Mouse (Mus musculus) forebrain, embryonic 13.5 days (tissue): ENCODE measurements at regions not wholly inside any gene's neighbourhood (a gene's known extent, or its start where the extent isn't known, plus 50 kb on each side); places are given as distances from the start of the nearest gene placed in this dataset.

Experiments
- ATAC-seq: fragments of 200-750 bp; cut with Nextera tagmentation; 2 replicates; pipeline ENCODE4 v1.8.0; 2017
- H3K27ac ChIP-seq: fragments of 300-500 bp; sonication (generic); 2 replicates; pipeline ENCODE4 v1.5.1; 2015; ENCODE audit warnings: inconsistent platforms, mild to moderate bottlenecking, moderate library complexity
- H3K27me3 ChIP-seq: fragments of 300-500 bp; sonication (generic); 2 replicates; pipeline ENCODE4 v1.6.1; 2015; ENCODE audit warnings: mild to moderate bottlenecking, inconsistent platforms
- H3K36me3 ChIP-seq: fragments of 300-500 bp; sonication (generic); 2 replicates; pipeline ENCODE4 v1.6.1; 2015; ENCODE audit warnings: mild to moderate bottlenecking, inconsistent platforms; ENCODE audit not compliant: poor library complexity, severe bottlenecking
- H3K4me1 ChIP-seq: fragments of 300-500 bp; sonication (generic); 2 replicates; pipeline ENCODE4 v1.6.1; 2015; ENCODE audit warnings: inconsistent platforms
- H3K4me2 ChIP-seq: fragments of 300-500 bp; sonication (generic); 2 replicates; pipeline ENCODE4 v1.6.1; 2015; ENCODE audit warnings: inconsistent platforms, mild to moderate bottlenecking, moderate library complexity
- H3K4me3 ChIP-seq: fragments of 300-500 bp; sonication (generic); 2 replicates; pipeline ENCODE4 v1.5.1; 2015; ENCODE audit warnings: mild to moderate bottlenecking, inconsistent platforms
- H3K9ac ChIP-seq: fragments of 300-500 bp; sonication (generic); 2 replicates; pipeline ENCODE4 v1.6.1; 2015; ENCODE audit warnings: mild to moderate bottlenecking, inconsistent platforms
- H3K9me3 ChIP-seq: fragments of 300-500 bp; sonication (generic); replicated peaks from 2 replicates; pipeline ENCODE4 v1.6.1; 2016; ENCODE audit warnings: inconsistent platforms
- WGBS: fragments of 180-500 bp; shearing (Covaris S2); methylation state at CpG from one replicate; pipeline ENCODE4 v1.1.7; 2015; 5-methylcytosine and 5-hydroxymethylcytosine counted together

GRCm38 (mm10) chr17:45884021-45884722 lies 148.0 kb downstream of the Vegfa start:
- no peak overlapping the region for H3K4me3 ChIP-seq
- H3K9ac ChIP-seq, result no peak overlapping the region
- 78% methylated on average over 9 of the region's 9 CpGs for WGBS
- peaks cover 5% of the 10 kb centered on the region; the same call in 1 of the 2 replicates for H3K27me3 ChIP-seq
- no peaks in the 10 kb centered on the region for H3K36me3 ChIP-seq
- H3K4me2 ChIP-seq, result no peak overlapping the region
- no peaks in the 10 kb centered on the region for H3K9me3 ChIP-seq
- no peak for ATAC-seq
- H3K27ac ChIP-seq, result no peak overlapping the region
- no peaks in the 10 kb centered on the region for H3K4me1 ChIP-seq

GRCm38 (mm10) chr17:45882682-45883081 lies 149.0 kb upstream of the 1600014C23Rik start:
- WGBS, result 80% methylated on average over 3 of the region's 3 CpGs
- Histone ChIP-seq H3K4me1 (no peaks in the 10 kb centered on the region), H3K36me3 (no peaks in the 10 kb centered on the region), H3K27me3 (peaks cover 5% of the 10 kb centered on the region; the same call in 1 of the 2 replicates), H3K4me3 (no peak overlapping the region), H3K9me3 (0 out of 2 replicates have a peak, but pooled peaks cover 4% of the 10 kb centered on the region), H3K27ac (no peak overlapping the region), H3K4me2 (no peak overlapping the region), H3K9ac (no peak overlapping the region)
- no peak for ATAC-seq

GRCm38 (mm10) chr17:45881284-45881683 lies 147.6 kb upstream of the 1600014C23Rik start:
- Histone ChIP-seq H3K27me3 (peaks cover 5% of the 10 kb centered on the region; the same call in 1 of the 2 replicates), H3K4me2 (no peak overlapping the region), H3K9ac (no peak overlapping the region), H3K27ac (no peak overlapping the region), H3K9me3 (0 out of 2 replicates have a peak, but pooled peaks cover 4% of the 10 kb centered on the region), H3K4me1 (no peaks in the 10 kb centered on the region), H3K36me3 (no peaks in the 10 kb centered on the region), H3K4me3 (no peak overlapping the region)
- WGBS, result 94% methylated on average over 9 of the region's 9 CpGs
- no peak for ATAC-seq

- H3K27ac ChIP-seq, result no peak overlapping the region
- H3K9ac ChIP-seq, result no peak overlapping the region
- H3K36me3 ChIP-seq, result no peaks in the 10 kb centered on the region
- 0 out of 2 replicates have a peak, but pooled peaks cover 4% of the 10 kb centered on the region for H3K9me3 ChIP-seq
- H3K4me3 ChIP-seq, result no peak overlapping the region
- no peak for ATAC-seq
- H3K4me2 ChIP-seq, result no peak overlapping the region
- H3K27me3 ChIP-seq, result peaks cover 3% of the 10 kb centered on the region; the same call in 1 of the 2 replicates
- no peaks in the 10 kb centered on the region for H3K4me1 ChIP-seq
- WGBS, result 94% methylated on average over 6 of the region's 6 CpGs
These were observed 147.1 kb upstream of the 1600014C23Rik start for GRCm38 (mm10) chr17:45880761-45881160.

- ATAC-seq, result no peak
These were observed 146.0 kb upstream of the 1600014C23Rik start for GRCm38 (mm10) chr17:45879478-45880250.

GRCm38 (mm10) chr17:45878394-45878793 lies 144.8 kb upstream of the 1600014C23Rik start:
- 86% methylated on average over 6 of the region's 6 CpGs for WGBS
- H3K27me3 ChIP-seq, result 0 out of 2 replicates have a peak, but pooled peaks cover 3% of the 10 kb centered on the region

More at GRCm38 (mm10) chr17:45879478-45880250, 146.0 kb upstream of the 1600014C23Rik start:
- Histone ChIP-seq H3K27ac (no peak overlapping the region), H3K36me3 (no peaks in the 10 kb centered on the region), H3K9me3 (0 out of 2 replicates have a peak, but pooled peaks cover 4% of the 10 kb centered on the region), H3K4me2 (no peak overlapping the region), H3K4me3 (no peak overlapping the region), H3K4me1 (peaks cover under 1% of the 10 kb centered on the region; the same call in 1 of the 2 replicates), H3K9ac (no peak overlapping the region), H3K27me3 (0 out of 2 replicates have a peak, but pooled peaks cover 3% of the 10 kb centered on the region)
- 85% methylated on average over 6 of the region's 6 CpGs for WGBS

GRCm38 (mm10) chr17:45875325-45875724 lies 141.7 kb upstream of the 1600014C23Rik start:
- Histone ChIP-seq H3K36me3 (no peaks in the 10 kb centered on the region), H3K4me3 (no peak overlapping the region), H3K9ac (no peak overlapping the region), H3K4me1 (peaks cover 39% of the 10 kb centered on the region), H3K9me3 (0 out of 2 replicates have a peak, but pooled peaks cover 4% of the 10 kb centered on the region), H3K27ac (no peak overlapping the region), H3K27me3 (0 out of 2 replicates have a peak, but pooled peaks cover 3% of the 10 kb centered on the region), H3K4me2 (no peak overlapping the region)
- no peak for ATAC-seq
- 94% methylated on average over 8 of the region's 8 CpGs for WGBS

More at GRCm38 (mm10) chr17:45878394-45878793, 144.8 kb upstream of the 1600014C23Rik start:
- Histone ChIP-seq H3K4me3 (no peak overlapping the region), H3K4me1 (peaks cover 13% of the 10 kb centered on the region), H3K27ac (no peak overlapping the region), H3K9me3 (0 out of 2 replicates have a peak, but pooled peaks cover 4% of the 10 kb centered on the region), H3K4me2 (no peak overlapping the region), H3K36me3 (no peaks in the 10 kb centered on the region), H3K9ac (no peak overlapping the region)
- ATAC-seq, result no peak

GRCm38 (mm10) chr17:45873996-45874395 lies 140.4 kb upstream of the 1600014C23Rik start:
- 6% methylated on average over 8 of the region's 8 CpGs for WGBS
- Histone ChIP-seq H3K27ac (peak overlapping the region; percentile 80), H3K4me2 (peak overlapping the region; percentile 51), H3K4me1 (peaks cover 39% of the 10 kb centered on the region), H3K27me3 (peaks cover 3% of the 10 kb centered on the region; the same call in 1 of the 2 replicates), H3K4me3 (peak overlapping the region; percentile 17), H3K9ac (peak overlapping the region; percentile 50), H3K36me3 (no peaks in the 10 kb centered on the region), H3K9me3 (0 out of 2 replicates have a peak, but pooled peaks cover 4% of the 10 kb centered on the region)
- peak; percentile 62 for ATAC-seq

- H3K27ac ChIP-seq, result peak overlapping the region; percentile 80
- ATAC-seq, result peak; percentile 81
- H3K36me3 ChIP-seq, result no peaks in the 10 kb centered on the region
- H3K9ac ChIP-seq, result peak overlapping the region; percentile 50
- H3K9me3 ChIP-seq, result 0 out of 2 replicates have a peak, but pooled peaks cover 2% of the 10 kb centered on the region
- peak overlapping the region; percentile 51 for H3K4me2 ChIP-seq
- H3K27me3 ChIP-seq, result peaks cover 3% of the 10 kb centered on the region; the same call in 1 of the 2 replicates
- peaks cover 39% of the 10 kb centered on the region for H3K4me1 ChIP-seq
- H3K4me3 ChIP-seq, result peak overlapping the region; percentile 17
- 1% methylated on average over 21 of the region's 21 CpGs for WGBS
These were observed 139.7 kb upstream of the 1600014C23Rik start for GRCm38 (mm10) chr17:45873200-45873955.

GRCm38 (mm10) chr17:45871666-45872653 lies 138.3 kb upstream of the 1600014C23Rik start:
- ATAC-seq, result no peak
- peak overlapping the region; percentile 36 for H3K4me2 ChIP-seq
- WGBS, result 37% methylated on average over 22 of the region's 22 CpGs

More at GRCm38 (mm10) chr17:45871666-45872653, 138.3 kb upstream of the 1600014C23Rik start:
- Histone ChIP-seq H3K9ac (0 out of 2 replicates have a peak overlapping the region, but pooled peaks have one; percentile 40), H3K9me3 (no peaks in the 10 kb centered on the region), H3K4me1 (peaks cover 39% of the 10 kb centered on the region), H3K27me3 (peaks cover 3% of the 10 kb centered on the region; the same call in 1 of the 2 replicates), H3K27ac (peak overlapping the region; percentile 33), H3K4me3 (no peak overlapping the region), H3K36me3 (no peaks in the 10 kb centered on the region)
